Mouse (Mus musculus): Measurements from ENCODE around the gene Hist1h4m. TPM values are rescaled to one million over a fixed set of nuclear protein-coding genes. Genes with fewer than 3 reads are reported as not detected.

Hist1h4m gene
- 1 to 10 TPM in 1 of 2 experiments, not detected in 1; 2.9 TPM for polyA plus RNA-seq (2012; fragmentation: generic; extraction: Trizol)

DNA sequence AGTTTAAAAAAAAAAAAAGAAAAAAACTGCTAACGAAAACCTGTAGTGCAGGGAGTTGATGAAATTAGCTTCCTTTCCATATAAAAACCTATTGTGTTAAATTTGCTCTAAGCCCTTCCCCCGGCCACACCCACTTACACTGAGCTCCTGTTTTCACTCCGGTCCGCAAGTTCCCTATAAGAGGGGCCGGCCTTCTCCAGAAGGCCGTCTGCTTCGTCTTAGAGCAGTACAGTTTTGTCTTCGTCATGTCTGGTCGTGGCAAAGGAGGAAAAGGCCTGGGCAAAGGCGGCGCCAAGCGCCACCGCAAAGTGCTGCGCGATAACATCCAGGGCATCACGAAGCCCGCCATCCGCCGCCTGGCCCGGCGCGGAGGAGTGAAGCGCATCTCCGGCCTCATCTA lies at the start of gene Hist1h4m:
TSS of gene Hist1h4m (plus strand) at position 208 of the 400 bp plus-strand sequence.

GRCm38 (mm10) chr13:21779767-21780731 lies 31.5 kb upstream of the Hist1h4m start, which contains the start of gene Hist1h1b:
TSS of gene Hist1h1b (minus strand) at chr13:21780625.

GRCm38 (mm10) chr13:21783255-21783617 lies 28.3 kb upstream of the Hist1h4m start, which contains the start of gene Hist1h3i:
TSS of gene Hist1h3i (minus strand) at chr13:21783370.

DNA sequence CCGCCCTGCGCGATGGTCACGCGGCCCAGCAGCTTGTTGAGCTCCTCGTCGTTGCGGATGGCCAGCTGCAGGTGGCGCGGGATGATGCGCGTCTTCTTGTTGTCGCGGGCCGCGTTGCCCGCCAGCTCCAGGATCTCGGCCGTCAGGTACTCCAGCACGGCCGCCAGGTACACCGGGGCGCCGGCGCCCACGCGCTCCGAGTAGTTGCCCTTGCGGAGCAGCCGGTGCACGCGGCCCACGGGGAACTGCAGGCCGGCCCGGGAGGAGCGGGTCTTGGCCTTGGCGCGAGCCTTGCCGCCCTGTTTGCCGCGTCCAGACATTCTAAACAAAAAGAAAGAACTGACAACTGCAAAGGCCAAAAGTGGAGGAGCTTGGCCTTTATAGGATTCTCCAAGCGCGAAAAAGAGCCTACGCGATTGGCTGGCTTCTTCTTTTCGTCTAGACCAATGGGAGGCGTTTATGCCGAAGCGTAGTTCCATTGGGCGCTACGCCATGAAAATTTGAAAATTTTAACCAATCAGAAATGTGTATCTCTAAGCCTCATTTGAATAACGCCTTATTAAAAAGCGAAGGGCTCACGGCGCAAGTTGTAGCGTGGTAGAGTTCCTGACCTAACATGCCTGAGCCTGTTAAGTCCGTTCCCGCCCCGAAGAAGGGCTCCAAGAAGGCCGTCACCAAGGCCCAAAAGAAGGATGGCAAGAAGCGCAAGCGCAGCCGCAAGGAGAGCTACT lies 24.5 kb upstream of the Hist1h4m start, which contains the start of the genes Hist1h2an and Hist1h2bp:
TSS of gene Hist1h2an (minus strand) at position 320 of the 731 bp plus-strand sequence.
TSS of gene Hist1h2bp (plus strand) at position 563 of the 731 bp plus-strand sequence.

DNA sequence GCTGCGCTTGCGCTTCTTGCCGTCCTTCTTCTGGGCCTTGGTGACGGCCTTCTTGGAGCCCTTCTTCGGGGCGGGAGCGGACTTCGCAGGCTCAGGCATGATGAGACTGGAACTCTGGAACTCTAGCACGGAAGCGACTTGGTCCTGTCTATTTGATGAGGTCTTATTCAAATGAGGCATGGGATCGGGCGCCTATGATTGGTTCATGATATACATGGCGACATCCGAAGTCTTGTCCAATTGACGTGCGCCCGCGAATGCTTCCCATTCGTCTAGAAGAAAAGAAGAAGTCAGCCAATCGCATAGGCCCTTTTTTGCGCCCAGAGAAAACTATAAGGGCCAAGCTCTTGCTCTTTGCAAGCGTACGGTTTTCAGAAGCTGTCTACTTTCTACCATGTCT lies 1.5 kb upstream of the Hist1h4m start, which contains the start of the genes Hist1h2bq and Hist1h2ao:
TSS of gene Hist1h2bq (minus strand) at position 125 of the 400 bp plus-strand sequence.
TSS of gene Hist1h2ao (plus strand) at position 393 of the 400 bp plus-strand sequence.

GRCm38 (mm10) chr13:21831418-21832394 lies 20.2 kb downstream of the Hist1h4m start, which contains the start of gene Hist1h4n:
TSS of gene Hist1h4n (minus strand) at chr13:21832196.

DNA sequence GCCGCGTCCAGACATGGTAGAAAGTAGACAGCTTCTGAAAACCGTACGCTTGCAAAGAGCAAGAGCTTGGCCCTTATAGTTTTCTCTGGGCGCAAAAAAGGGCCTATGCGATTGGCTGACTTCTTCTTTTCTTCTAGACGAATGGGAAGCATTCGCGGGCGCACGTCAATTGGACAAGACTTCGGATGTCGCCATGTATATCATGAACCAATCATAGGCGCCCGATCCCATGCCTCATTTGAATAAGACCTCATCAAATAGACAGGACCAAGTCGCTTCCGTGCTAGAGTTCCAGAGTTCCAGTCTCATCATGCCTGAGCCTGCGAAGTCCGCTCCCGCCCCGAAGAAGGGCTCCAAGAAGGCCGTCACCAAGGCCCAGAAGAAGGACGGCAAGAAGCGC lies 21.9 kb downstream of the Hist1h4m start, which contains the start of the genes Hist1h2ap and Hist1h2br:
TSS of gene Hist1h2ap (minus strand) at position 47 of the 400 bp plus-strand sequence.
TSS of gene Hist1h2br (plus strand) at position 283 of the 400 bp plus-strand sequence.

Other genes with a start within 250 kb of the Hist1h4m start
- gene Olfr1364, start 230.0 kb upstream of the Hist1h4m start, polyA plus RNA-seq (2012; fragmentation: generic; extraction: Trizol): not detected
- not detected for gene Olfr1362, start 197.7 kb upstream of the Hist1h4m start, polyA plus RNA-seq (2012; fragmentation: generic; extraction: Trizol)
- under 1 TPM in 1 of 2 experiments, not detected in 1; 0.02 TPM for gene Olfr11, start 169.2 kb upstream of the Hist1h4m start, polyA plus RNA-seq (2012; fragmentation: generic; extraction: Trizol)
- gene Olfr1361, start 148.4 kb upstream of the Hist1h4m start, polyA plus RNA-seq (2012; fragmentation: generic; extraction: Trizol): not detected
- not detected for gene Olfr1360, start 134.3 kb upstream of the Hist1h4m start, polyA plus RNA-seq (2012; fragmentation: generic; extraction: Trizol)
- not detected for gene Olfr1359, start 113.6 kb upstream of the Hist1h4m start, polyA plus RNA-seq (2012; fragmentation: generic; extraction: Trizol)
- 10 to 100 TPM in 1 of 2 experiments, 1 to 10 TPM in 1; 3.1 to 18.5 TPM for gene Hist1h2bl, start 95.6 kb upstream of the Hist1h4m start, polyA plus RNA-seq (2012; fragmentation: generic; extraction: Trizol)
- gene Hist1h2ai, start 95.3 kb upstream of the Hist1h4m start, polyA plus RNA-seq (2012; fragmentation: generic; extraction: Trizol): 10 to 100 TPM; 16.9 to 23.6 TPM
- 10 to 100 TPM; 14.5 to 88.7 TPM for gene Hist1h3h, start 94.1 kb upstream of the Hist1h4m start, polyA plus RNA-seq (2012; fragmentation: generic; extraction: Trizol)
- 10 to 100 TPM in 1 of 2 experiments, 1 to 10 TPM in 1; 2.2 to 12.6 TPM for gene Hist1h2bm, start 89.7 kb upstream of the Hist1h4m start, polyA plus RNA-seq (2012; fragmentation: generic; extraction: Trizol)
- 1 to 10 TPM; 4.2 to 5.5 TPM for gene Hist1h4j, start 76.7 kb upstream of the Hist1h4m start, polyA plus RNA-seq (2012; fragmentation: generic; extraction: Trizol)
- 10 to 100 TPM in 1 of 2 experiments, 1 to 10 TPM in 1; 7.8 to 28.2 TPM for gene Hist1h4k, start 61.2 kb upstream of the Hist1h4m start, polyA plus RNA-seq (2012; fragmentation: generic; extraction: Trizol)
- gene Hist1h2ak, start 57.9 kb upstream of the Hist1h4m start, polyA plus RNA-seq (2012; fragmentation: generic; extraction: Trizol): 10 to 100 TPM in 1 of 2 experiments, 1 to 10 TPM in 1; 2.8 to 17.3 TPM
- 1 to 10 TPM; 2.0 to 7.9 TPM for gene Hist1h2bn, start 57.6 kb upstream of the Hist1h4m start, polyA plus RNA-seq (2012; fragmentation: generic; extraction: Trizol)
- gene Hist1h1b, start 31.1 kb upstream of the Hist1h4m start, polyA plus RNA-seq (2012; fragmentation: generic; extraction: Trizol): 1 to 10 TPM; 1.6 to 7.5 TPM
- 10 to 100 TPM; 13.1 to 37.5 TPM for gene Hist1h3i, start 28.4 kb upstream of the Hist1h4m start, polyA plus RNA-seq (2012; fragmentation: generic; extraction: Trizol)
- 10 to 100 TPM; 13.8 to 30.2 TPM for gene Hist1h2an, start 24.5 kb upstream of the Hist1h4m start, polyA plus RNA-seq (2012; fragmentation: generic; extraction: Trizol)
- gene Hist1h2bp, start 24.3 kb upstream of the Hist1h4m start, polyA plus RNA-seq (2012; fragmentation: generic; extraction: Trizol): 10 to 100 TPM in 1 of 2 experiments, 1 to 10 TPM in 1; 1.7 to 17.1 TPM
- gene Hist1h2bq, start 1.5 kb upstream of the Hist1h4m start, polyA plus RNA-seq (2012; fragmentation: generic; extraction: Trizol): 10 to 100 TPM; 10.6 to 41.1 TPM
- gene Hist1h2ao, start 1.3 kb upstream of the Hist1h4m start, polyA plus RNA-seq (2012; fragmentation: generic; extraction: Trizol): 1 to 10 TPM in 1 of 2 experiments, under 1 TPM in 1; 0.84 to 2.2 TPM
- gene Hist1h4n, start 20.4 kb downstream of the Hist1h4m start, polyA plus RNA-seq (2012; fragmentation: generic; extraction: Trizol): 10 to 100 TPM; 21.2 to 62.8 TPM
- gene Hist1h2ap, start 21.8 kb downstream of the Hist1h4m start, polyA plus RNA-seq (2012; fragmentation: generic; extraction: Trizol): 1,000 to 10,000 TPM in 1 of 2 experiments, 100 to 1,000 TPM in 1; 1,000 to 8,126 TPM
- 10 to 100 TPM in 1 of 2 experiments, 1 to 10 TPM in 1; 8.9 to 41.0 TPM for gene Hist1h2br, start 22.0 kb downstream of the Hist1h4m start, polyA plus RNA-seq (2012; fragmentation: generic; extraction: Trizol)
- gene Zfp184, start 133.3 kb downstream of the Hist1h4m start, polyA plus RNA-seq (2012; fragmentation: generic; extraction: Trizol): 1 to 10 TPM in 1 of 2 experiments, under 1 TPM in 1; 0.04 to 2.1 TPM
- not detected for gene Pom121l2, start 169.4 kb downstream of the Hist1h4m start, polyA plus RNA-seq (2012; fragmentation: generic; extraction: Trizol)
- gene Prss16, start 198.0 kb downstream of the Hist1h4m start, polyA plus RNA-seq (2012; fragmentation: generic; extraction: Trizol): 1 to 10 TPM; 1.1 to 3.2 TPM
- gene Hist1h2ah, start 223.8 kb downstream of the Hist1h4m start, polyA plus RNA-seq (2012; fragmentation: generic; extraction: Trizol): 10 to 100 TPM in 1 of 2 experiments, 1 to 10 TPM in 1; 5.3 to 10.8 TPM
- gene Hist1h2bk, start 224.1 kb downstream of the Hist1h4m start, polyA plus RNA-seq (2012; fragmentation: generic; extraction: Trizol): 10 to 100 TPM; 10.6 to 56.7 TPM
- gene Hist1h4i, start 229.6 kb downstream of the Hist1h4m start, polyA plus RNA-seq (2012; fragmentation: generic; extraction: Trizol): 10 to 100 TPM; 16.9 to 37.5 TPM
- 10 to 100 TPM; 16.6 to 26.8 TPM for gene Hist1h2ag, start 231.2 kb downstream of the Hist1h4m start, polyA plus RNA-seq (2012; fragmentation: generic; extraction: Trizol)
- 10 to 100 TPM in 1 of 2 experiments, 1 to 10 TPM in 1; 5.0 to 50.5 TPM for gene Hist1h2bj, start 231.5 kb downstream of the Hist1h4m start, polyA plus RNA-seq (2012; fragmentation: generic; extraction: Trizol)